Mouse (Mus musculus): ENCODE measurements at regions not wholly inside any gene's neighbourhood (a gene's known extent, or its start where the extent isn't known, plus 50 kb on each side); places are given as distances from the start of the nearest gene placed in this dataset.

DNA sequence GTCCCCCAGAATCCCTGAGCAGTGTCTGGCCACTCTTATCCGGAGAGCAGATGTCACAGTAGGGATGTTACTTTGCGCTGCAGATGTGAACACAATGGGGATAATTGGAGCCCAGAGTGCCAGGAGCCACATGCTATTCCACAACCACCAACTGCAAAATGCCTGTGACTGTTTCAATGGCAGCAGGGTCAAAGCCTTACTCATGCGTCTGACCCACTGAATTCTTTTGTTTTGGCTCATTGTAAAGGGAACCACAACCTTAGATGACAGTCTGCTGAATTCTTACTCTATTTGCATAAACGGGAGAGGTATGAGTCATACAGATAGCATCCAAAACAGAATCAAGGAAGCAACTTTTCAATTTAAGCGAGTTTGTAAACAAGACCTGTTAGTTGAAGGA is 276.8 kb upstream of the Pkn2 start:
- no peaks in the 10 kb centered on the region for H3K9me3 ChIP-seq (replicated peaks; ENCODE audit: control insufficient read depth, low read length)
- H3K27ac ChIP-seq (ENCODE audit: low read length), result no peak overlapping the region
- ATAC-seq (replicated peaks; ENCODE audit: extremely low read depth, insufficient read depth, low FRiP score), result no peak
- H3K27me3 ChIP-seq (ENCODE audit: control insufficient read depth, insufficient read depth, low read length), result no peaks in the 10 kb centered on the region
- no peaks in the 10 kb centered on the region for H3K4me1 ChIP-seq (ENCODE audit: control insufficient read depth, insufficient read depth, low read length)
- WGBS, result 46% methylated on average over 5 of the region's 5 CpGs
- H3K4me2 ChIP-seq (ENCODE audit: low read depth, low read length), result no peak overlapping the region
- no peak overlapping the region for H3K9ac ChIP-seq (ENCODE audit: low read length)
- no peak overlapping the region for H3K4me3 ChIP-seq (ENCODE audit: low read length)
- no peaks in the 10 kb centered on the region for H3K36me3 ChIP-seq (ENCODE audit: control insufficient read depth, insufficient read depth)

- Histone ChIP-seq H3K36me3 (ENCODE audit: control insufficient read depth, insufficient read depth) (no peaks in the 10 kb centered on the region), H3K4me1 (ENCODE audit: control insufficient read depth, insufficient read depth, low read length) (no peaks in the 10 kb centered on the region), H3K27me3 (ENCODE audit: control insufficient read depth, insufficient read depth, low read length) (no peaks in the 10 kb centered on the region), H3K9me3 (replicated peaks; ENCODE audit: control insufficient read depth, low read length) (no peaks in the 10 kb centered on the region), H3K4me2 (ENCODE audit: low read depth, low read length) (no peak overlapping the region), H3K4me3 (ENCODE audit: low read length) (no peak overlapping the region), H3K27ac (ENCODE audit: low read length) (no peak overlapping the region), H3K9ac (ENCODE audit: low read length) (no peak overlapping the region)
- ATAC-seq (replicated peaks; ENCODE audit: extremely low read depth, insufficient read depth, low FRiP score), result no peak
Measured at GRCm38 (mm10) chr3:143156733-143157524, 275.1 kb upstream of the Pkn2 start.

DNA sequence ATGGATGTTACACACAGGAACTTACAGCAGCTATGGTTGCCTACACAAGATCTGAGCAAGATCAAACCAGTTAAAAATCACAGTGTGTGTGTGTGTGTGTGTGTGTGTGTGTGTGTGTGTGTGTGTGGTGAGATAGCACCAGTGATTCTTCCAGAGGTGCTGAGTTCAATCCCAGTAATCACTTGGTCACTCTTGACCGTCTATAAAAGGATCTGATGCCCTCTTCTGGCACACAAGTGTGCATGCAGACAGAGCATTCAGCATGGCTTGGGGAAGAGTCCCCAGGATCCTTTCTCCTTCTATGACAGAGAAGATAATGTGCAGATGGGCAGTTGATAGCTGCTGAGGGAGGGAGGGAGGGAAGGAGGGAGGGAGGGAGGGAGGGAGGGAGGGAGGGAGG is 274.4 kb upstream of the Pkn2 start:
- no peak for ATAC-seq (replicated peaks; ENCODE audit: extremely low read depth, insufficient read depth, low FRiP score)
- Histone ChIP-seq H3K27me3 (ENCODE audit: control insufficient read depth, insufficient read depth, low read length) (no peaks in the 10 kb centered on the region), H3K36me3 (ENCODE audit: control insufficient read depth, insufficient read depth) (no peaks in the 10 kb centered on the region), H3K27ac (ENCODE audit: low read length) (no peak overlapping the region), H3K4me3 (ENCODE audit: low read length) (no peak overlapping the region), H3K9me3 (replicated peaks; ENCODE audit: control insufficient read depth, low read length) (no peaks in the 10 kb centered on the region), H3K4me2 (ENCODE audit: low read depth, low read length) (no peak overlapping the region), H3K4me1 (ENCODE audit: control insufficient read depth, insufficient read depth, low read length) (no peaks in the 10 kb centered on the region), H3K9ac (ENCODE audit: low read length) (no peak overlapping the region)
- WGBS, result 36% methylated on average over 1 of the region's 1 CpGs

DNA sequence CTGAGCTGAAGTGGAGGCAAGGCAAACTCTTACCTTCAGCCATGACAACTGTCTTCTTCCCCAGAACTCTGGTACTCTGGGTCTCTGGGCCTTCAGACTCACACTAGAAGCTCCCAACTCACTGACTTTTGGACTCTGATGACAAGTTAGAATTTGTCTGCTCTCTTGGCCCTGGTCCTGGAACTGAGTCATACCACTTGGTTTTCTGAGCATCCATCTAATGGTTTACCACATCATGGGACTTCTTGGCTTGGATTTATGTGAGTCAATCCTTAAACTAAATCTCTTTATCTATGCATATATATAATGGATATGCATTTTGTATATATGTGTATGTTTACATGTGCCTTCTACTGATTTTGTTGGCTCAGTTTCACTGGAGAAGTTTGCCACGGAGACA is 273.8 kb upstream of the Pkn2 start:
- no peaks in the 10 kb centered on the region for H3K36me3 ChIP-seq (ENCODE audit: control insufficient read depth, insufficient read depth)
- no peak overlapping the region for H3K9ac ChIP-seq (ENCODE audit: low read length)
- no peak overlapping the region for H3K27ac ChIP-seq (ENCODE audit: low read length)
- no peak overlapping the region for H3K4me3 ChIP-seq (ENCODE audit: low read length)
- no peak overlapping the region for H3K4me2 ChIP-seq (ENCODE audit: low read depth, low read length)
- ATAC-seq (replicated peaks; ENCODE audit: extremely low read depth, insufficient read depth, low FRiP score), result no peak
- WGBS, result 77% methylated on average over 1 of the region's 1 CpGs
- H3K27me3 ChIP-seq (ENCODE audit: control insufficient read depth, insufficient read depth, low read length), result no peaks in the 10 kb centered on the region
- no peaks in the 10 kb centered on the region for H3K9me3 ChIP-seq (replicated peaks; ENCODE audit: control insufficient read depth, low read length)
- H3K4me1 ChIP-seq (ENCODE audit: control insufficient read depth, insufficient read depth, low read length), result no peaks in the 10 kb centered on the region

DNA sequence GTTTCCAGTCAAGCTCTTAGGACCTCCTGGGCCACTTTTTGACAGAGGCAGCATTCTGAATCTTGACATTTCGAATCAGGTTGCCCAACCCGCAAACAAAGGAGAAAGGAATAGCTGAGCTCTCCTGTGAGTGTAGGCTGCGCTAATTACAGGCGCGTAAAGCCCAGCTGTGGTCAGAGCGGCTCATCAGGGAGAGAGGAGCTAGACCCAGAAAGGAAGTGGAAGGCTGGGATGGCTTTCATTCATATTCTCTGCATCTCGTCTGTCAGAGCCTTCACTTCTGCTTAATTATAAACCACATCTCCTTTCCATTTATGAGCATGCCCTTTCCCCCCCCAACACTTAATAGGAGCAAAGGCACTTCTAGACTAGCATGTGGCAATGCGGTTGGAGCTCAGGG is 265.7 kb upstream of the Pkn2 start:
- H3K4me1 ChIP-seq (ENCODE audit: control insufficient read depth, insufficient read depth, low read length), result no peaks in the 10 kb centered on the region
- no peak overlapping the region for H3K4me3 ChIP-seq (ENCODE audit: low read length)
- no peak overlapping the region for H3K9ac ChIP-seq (ENCODE audit: low read length)
- 63% methylated on average over 8 of the region's 8 CpGs for WGBS
- no peaks in the 10 kb centered on the region for H3K27me3 ChIP-seq (ENCODE audit: control insufficient read depth, insufficient read depth, low read length)
- H3K9me3 ChIP-seq (replicated peaks; ENCODE audit: control insufficient read depth, low read length), result no peaks in the 10 kb centered on the region
- ATAC-seq (replicated peaks; ENCODE audit: extremely low read depth, insufficient read depth, low FRiP score), result no peak
- no peaks in the 10 kb centered on the region for H3K36me3 ChIP-seq (ENCODE audit: control insufficient read depth, insufficient read depth)
- no peak overlapping the region for H3K27ac ChIP-seq (ENCODE audit: low read length)
- no peak overlapping the region for H3K4me2 ChIP-seq (ENCODE audit: low read depth, low read length)

DNA sequence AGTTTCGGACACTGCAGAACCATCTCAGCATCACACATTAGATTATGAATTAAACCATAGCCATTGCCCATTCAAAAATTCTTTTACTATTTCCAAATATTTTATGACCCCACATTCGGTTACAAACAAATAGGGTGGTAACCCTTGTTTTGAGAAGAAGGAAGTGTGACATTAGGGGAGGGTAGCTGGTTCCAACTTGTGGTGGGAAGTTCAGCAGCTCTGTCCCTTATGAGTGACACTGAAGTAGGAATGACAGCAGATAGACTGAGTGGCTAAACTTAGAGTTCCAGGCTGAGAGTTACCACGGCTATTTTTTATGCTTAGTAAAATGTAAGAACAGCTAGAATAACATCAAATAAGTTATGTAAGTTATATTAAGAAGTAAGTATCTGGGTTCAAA is 257.1 kb upstream of the Pkn2 start:
- no peak overlapping the region for H3K9ac ChIP-seq (ENCODE audit: low read length)
- no peaks in the 10 kb centered on the region for H3K36me3 ChIP-seq (ENCODE audit: control insufficient read depth, insufficient read depth)
- no peak overlapping the region for H3K4me2 ChIP-seq (ENCODE audit: low read depth, low read length)
- H3K4me3 ChIP-seq (ENCODE audit: low read length), result no peak overlapping the region
- no peaks in the 10 kb centered on the region for H3K4me1 ChIP-seq (ENCODE audit: control insufficient read depth, insufficient read depth, low read length)
- H3K27me3 ChIP-seq (ENCODE audit: control insufficient read depth, insufficient read depth, low read length), result no peaks in the 10 kb centered on the region
- H3K9me3 ChIP-seq (replicated peaks; ENCODE audit: control insufficient read depth, low read length), result no peaks in the 10 kb centered on the region
- ATAC-seq (replicated peaks; ENCODE audit: extremely low read depth, insufficient read depth, low FRiP score), result no peak
- WGBS, result 65% methylated on average over 3 of the region's 3 CpGs
- H3K27ac ChIP-seq (ENCODE audit: low read length), result no peak overlapping the region

- no peak for ATAC-seq (replicated peaks; ENCODE audit: extremely low read depth, insufficient read depth, low FRiP score)
- WGBS, result 83% methylated on average over 2 of the region's 2 CpGs
Measured at GRCm38 (mm10) chr3:143134528-143134927, 252.7 kb upstream of the Pkn2 start.

DNA sequence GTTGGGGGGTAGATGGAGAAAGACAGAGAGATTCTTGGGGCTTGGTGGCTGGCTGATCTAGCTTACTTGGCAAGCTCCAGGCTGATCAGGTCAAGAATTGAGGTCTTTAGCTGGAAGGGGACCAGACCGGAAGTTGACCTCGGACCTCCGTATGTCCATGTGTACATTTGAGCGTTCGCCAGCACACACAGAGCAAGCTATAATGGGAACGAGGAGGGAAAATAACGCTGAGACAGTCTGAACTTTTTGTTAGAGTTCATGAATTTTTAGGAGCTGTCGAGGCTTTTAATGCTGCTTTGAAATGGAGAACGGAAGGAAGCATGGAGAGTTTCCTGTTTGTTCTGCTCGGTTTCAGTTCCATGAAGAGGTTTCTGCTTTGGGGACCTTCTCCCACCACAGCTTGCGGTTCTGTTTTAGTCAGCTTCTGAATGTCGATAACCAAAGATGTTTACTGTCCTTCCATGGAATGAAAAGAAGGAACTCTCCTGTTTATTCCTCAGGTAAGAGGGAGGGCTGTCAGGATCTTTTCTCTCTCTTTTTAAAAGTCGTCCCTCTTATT is 226.0 kb upstream of the Pkn2 start:
- H3K4me2 ChIP-seq (ENCODE audit: low read depth, low read length), result no peak overlapping the region
- WGBS, result 64% methylated on average over 13 of the region's 13 CpGs
- no peak for ATAC-seq (replicated peaks; ENCODE audit: extremely low read depth, insufficient read depth, low FRiP score)

More at GRCm38 (mm10) chr3:143134528-143134927, 252.7 kb upstream of the Pkn2 start:
- Histone ChIP-seq H3K4me3 (ENCODE audit: low read length) (no peak overlapping the region), H3K27ac (ENCODE audit: low read length) (no peak overlapping the region), H3K9ac (ENCODE audit: low read length) (no peak overlapping the region), H3K27me3 (ENCODE audit: control insufficient read depth, insufficient read depth, low read length) (no peaks in the 10 kb centered on the region), H3K36me3 (ENCODE audit: control insufficient read depth, insufficient read depth) (no peaks in the 10 kb centered on the region), H3K9me3 (replicated peaks; ENCODE audit: control insufficient read depth, low read length) (no peaks in the 10 kb centered on the region), H3K4me1 (ENCODE audit: control insufficient read depth, insufficient read depth, low read length) (no peaks in the 10 kb centered on the region), H3K4me2 (ENCODE audit: low read depth, low read length) (no peak overlapping the region)

GRCm38 (mm10) chr3:143104734-143105133 is 222.9 kb upstream of the Pkn2 start:
- no peak for ATAC-seq (replicated peaks; ENCODE audit: extremely low read depth, insufficient read depth, low FRiP score)
- Histone ChIP-seq H3K27ac (ENCODE audit: low read length) (no peak overlapping the region), H3K4me2 (ENCODE audit: low read depth, low read length) (no peak overlapping the region), H3K4me1 (ENCODE audit: control insufficient read depth, insufficient read depth, low read length) (peaks cover 10% of the 10 kb centered on the region), H3K4me3 (ENCODE audit: low read length) (no peak overlapping the region), H3K9me3 (replicated peaks; ENCODE audit: control insufficient read depth, low read length) (no peaks in the 10 kb centered on the region), H3K9ac (ENCODE audit: low read length) (no peak overlapping the region), H3K27me3 (ENCODE audit: control insufficient read depth, insufficient read depth, low read length) (no peaks in the 10 kb centered on the region), H3K36me3 (ENCODE audit: control insufficient read depth, insufficient read depth) (no peaks in the 10 kb centered on the region)
- WGBS, result 49% methylated on average over 2 of the region's 2 CpGs

More for the DNA sequence above, 226.0 kb upstream of the Pkn2 start:
- Histone ChIP-seq H3K27ac (ENCODE audit: low read length) (no peak overlapping the region), H3K27me3 (ENCODE audit: control insufficient read depth, insufficient read depth, low read length) (no peaks in the 10 kb centered on the region), H3K9ac (ENCODE audit: low read length) (no peak overlapping the region), H3K4me1 (ENCODE audit: control insufficient read depth, insufficient read depth, low read length) (peaks cover 4% of the 10 kb centered on the region), H3K36me3 (ENCODE audit: control insufficient read depth, insufficient read depth) (no peaks in the 10 kb centered on the region), H3K4me3 (ENCODE audit: low read length) (no peak overlapping the region), H3K9me3 (replicated peaks; ENCODE audit: control insufficient read depth, low read length) (no peaks in the 10 kb centered on the region)
